Mouse (Mus musculus): ENCODE measurements around the gene Kcnt2.

Kcnt2 gene

GRCm38 (mm10) chr1:140491406-140491805 lies 245.4 kb downstream of the Kcnt2 start:
- no peak for DNase-seq (ENCODE audit: low read depth, low spot score)

GRCm38 (mm10) chr1:140492237-140492636 lies 246.3 kb downstream of the Kcnt2 start:
- no peak for DNase-seq (ENCODE audit: low read depth, low spot score)

- no peak for DNase-seq (ENCODE audit: low read depth, low spot score)
Observed at GRCm38 (mm10) chr1:140513451-140513850, 267.5 kb downstream of the Kcnt2 start.

GRCm38 (mm10) chr1:140531285-140531908 lies 285.4 kb downstream of the Kcnt2 start:
- no peak for DNase-seq (ENCODE audit: low read depth, low spot score)

GRCm38 (mm10) chr1:140534849-140535248 lies 288.9 kb downstream of the Kcnt2 start:
- DNase-seq (ENCODE audit: low read depth, low spot score), result no peak

GRCm38 (mm10) chr1:140542066-140542465 lies 296.1 kb downstream of the Kcnt2 start:
- no peak for DNase-seq (ENCODE audit: low read depth, low spot score)

- no peak for DNase-seq (ENCODE audit: low read depth, low spot score)
Observed at GRCm38 (mm10) chr1:140548711-140549110, 302.8 kb downstream of the Kcnt2 start.

GRCm38 (mm10) chr1:140560801-140561200 lies 314.8 kb downstream of the Kcnt2 start:
- no peak for DNase-seq (ENCODE audit: low read depth, low spot score)

GRCm38 (mm10) chr1:140572141-140572540 lies 326.2 kb downstream of the Kcnt2 start:
- DNase-seq (ENCODE audit: low read depth, low spot score), result no peak

- DNase-seq (ENCODE audit: low read depth, low spot score), result no peak
Observed at GRCm38 (mm10) chr1:140578607-140579006, 332.6 kb downstream of the Kcnt2 start.

GRCm38 (mm10) chr1:140588302-140588701 lies 342.3 kb downstream of the Kcnt2 start:
- DNase-seq (ENCODE audit: low read depth, low spot score), result no peak

- DNase-seq (ENCODE audit: low read depth, low spot score), result no peak
Observed at GRCm38 (mm10) chr1:140608765-140609297, 362.9 kb downstream of the Kcnt2 start.

- no peak for DNase-seq (ENCODE audit: low read depth, low spot score)
Observed at GRCm38 (mm10) chr1:140613101-140613500, 367.1 kb downstream of the Kcnt2 start.

GRCm38 (mm10) chr1:140614840-140615239 lies 368.9 kb downstream of the Kcnt2 start:
- DNase-seq (ENCODE audit: low read depth, low spot score), result no peak

- no peak for DNase-seq (ENCODE audit: low read depth, low spot score)
Observed at GRCm38 (mm10) chr1:140618164-140618563, 372.2 kb downstream of the Kcnt2 start.

- no peak for DNase-seq (ENCODE audit: low read depth, low spot score)
Observed at GRCm38 (mm10) chr1:140624918-140625317, 379.0 kb downstream of the Kcnt2 start.

GRCm38 (mm10) chr1:140659607-140660340 lies 413.8 kb downstream of the Kcnt2 start:
- DNase-seq (ENCODE audit: low read depth, low spot score), result peak; percentile 37

GRCm38 (mm10) chr1:140660751-140661403 lies 414.9 kb downstream of the Kcnt2 start:
- DNase-seq (ENCODE audit: low read depth, low spot score), result no peak

- DNase-seq (ENCODE audit: low read depth, low spot score), result peak; percentile 46
Observed at GRCm38 (mm10) chr1:140661404-140661787, 415.4 kb downstream of the Kcnt2 start.

All from brain, embryonic 18.5 days (tissue).